Mouse (Mus musculus): ENCODE data around the gene Tomm5. TPM values are rescaled to one million over a fixed set of nuclear protein-coding genes. Genes with fewer than 3 reads are reported as not detected.

Gene Tomm5
- 10 to 100 TPM; 41.1 to 47.2 TPM for total RNA-seq (2023)

DNA sequence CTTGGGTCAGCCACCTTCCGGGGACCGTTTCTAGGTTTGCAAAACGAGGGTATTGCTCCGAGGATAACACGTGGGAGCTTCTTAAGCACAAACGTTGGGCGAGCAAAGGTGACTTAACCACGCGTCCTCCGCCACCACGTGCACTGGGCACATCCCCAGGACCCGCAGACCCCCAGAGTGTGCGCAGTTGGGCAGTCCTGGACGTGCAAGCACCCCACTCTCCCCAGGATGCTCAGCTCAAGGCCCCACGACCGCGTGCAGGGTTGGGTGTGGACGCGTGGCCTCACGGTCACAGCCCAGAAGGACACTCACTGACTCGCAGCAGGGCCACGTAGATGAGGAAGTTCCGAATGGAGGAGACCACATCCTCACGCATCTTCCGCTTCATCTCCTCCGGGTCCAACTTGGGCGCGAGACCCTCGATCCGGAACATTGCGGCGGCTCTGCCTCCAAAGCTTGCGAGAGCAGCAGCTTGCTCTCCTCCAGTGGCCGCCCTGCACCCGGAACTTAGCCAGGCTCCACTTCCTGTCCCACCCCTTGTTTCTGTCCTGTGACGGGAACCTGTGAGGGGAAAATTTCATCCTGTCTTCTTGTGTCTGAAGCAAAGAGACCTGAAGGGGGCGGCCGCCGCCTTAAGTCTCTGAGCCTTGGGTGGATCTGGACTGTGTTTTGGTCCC, at the start of gene Tomm5:
TSS of gene Tomm5 (minus strand) at position 514 of the 677 bp plus-strand sequence.

DNA sequence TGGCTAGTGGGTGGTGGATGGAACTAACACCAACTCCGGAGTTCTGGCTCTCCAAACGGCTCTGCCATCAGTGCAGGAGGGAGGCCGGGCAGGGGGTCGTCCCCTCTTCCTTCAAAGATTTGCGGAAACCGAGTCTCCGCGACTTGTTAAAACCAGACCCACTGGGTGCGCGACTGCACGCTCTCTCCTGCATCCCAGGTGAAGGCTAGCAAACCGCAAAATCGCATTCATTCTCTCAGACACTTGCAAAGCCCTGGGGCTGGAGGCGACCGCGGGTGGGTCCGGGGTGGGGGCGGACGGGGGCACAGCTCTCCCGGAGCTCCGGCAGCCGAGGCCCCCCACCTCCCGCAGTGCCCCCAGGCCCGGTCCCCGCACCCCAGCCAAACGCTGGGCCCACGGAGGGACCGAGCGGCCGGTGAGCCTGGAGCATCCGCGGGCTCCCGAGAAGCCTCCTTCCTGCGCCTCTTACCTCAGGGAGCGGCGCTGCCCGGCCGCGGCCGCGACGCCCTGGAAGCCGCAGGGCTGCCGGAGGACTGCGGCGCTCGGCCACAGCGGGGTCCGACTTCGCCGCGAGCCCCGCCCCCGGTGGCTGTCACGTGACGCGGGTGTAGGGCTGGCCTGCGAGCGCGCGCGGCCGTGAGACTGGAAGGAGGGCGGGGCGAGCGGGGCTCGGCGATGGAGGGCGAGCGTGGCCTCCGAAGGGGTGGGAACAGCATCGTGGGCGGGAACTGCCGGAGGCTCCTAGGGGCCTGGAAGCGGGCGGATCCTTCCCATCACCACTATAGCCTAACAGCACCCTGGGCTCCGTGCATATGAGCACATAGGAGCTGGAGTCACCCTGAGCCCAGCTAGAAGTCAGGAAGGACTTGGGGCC, 23.7 kb downstream of the Tomm5 start, which contains the start of gene Fbxo10:
TSS of gene Fbxo10 (minus strand) at position 584 of the 874 bp plus-strand sequence.

Other genes starting within 250 kb of the Tomm5 start
- 1 to 10 TPM; 2.5 to 3.5 TPM for gene Grhpr, start 126.7 kb downstream of the Tomm5 start, total RNA-seq (2023)
- gene Zbtb5, start 95.7 kb downstream of the Tomm5 start, total RNA-seq (2023), result 1 to 10 TPM; 7.8 TPM
- gene Polr1e, start 89.5 kb downstream of the Tomm5 start, total RNA-seq (2023), result 10 to 100 TPM; 14.2 to 17.2 TPM
- gene Fbxo10, start 23.5 kb downstream of the Tomm5 start, total RNA-seq (2023), result 1 to 10 TPM; 3.3 to 3.8 TPM
- not detected for gene Frmpd1, start 76.8 kb upstream of the Tomm5 start, total RNA-seq (2023)
- gene Trmt10b, start 189.0 kb upstream of the Tomm5 start, total RNA-seq (2023), result 1 to 10 TPM; 5.8 to 7.7 TPM
- gene Dcaf10, start 234.0 kb upstream of the Tomm5 start, total RNA-seq (2023), result 10 to 100 TPM; 18.3 to 19.1 TPM
- 10 to 100 TPM; 23.6 to 31.5 TPM for gene Exosc3, start 234.6 kb upstream of the Tomm5 start, total RNA-seq (2023)